Mouse (Mus musculus): ENCODE data around the gene Gpr171.

Gpr171 gene

GRCm38 (mm10) chr3:59054834-59055535 lies 46.6 kb downstream of the Gpr171 start:
- no peak for DNase-seq (ENCODE audit: low spot score in 2 of 2)

All from urinary bladder, postnatal 36 days (tissue).